Mouse (Mus musculus) cortical plate, adult 2 months (tissue): ENCODE results near the gene Ppp1r1b.

ENCODE experiments used
- CTCF ChIP-seq: fragments of 200-500 bp; IDR thresholded peaks from 2 replicates; pipeline ENCODE4 v1.5.1; 2011; ENCODE audit warnings: mild to moderate bottlenecking, control low read depth, low read length; ENCODE audit not compliant: insufficient read depth; ENCODE audit errors: extremely low read depth
- POLR2A ChIP-seq: fragments of 200-500 bp; IDR thresholded peaks from 2 replicates; pipeline ENCODE4 v1.6.1; 2011; ENCODE audit warnings: mild to moderate bottlenecking, low read length, control low read depth; ENCODE audit not compliant: insufficient read depth; ENCODE audit errors: extremely low read depth

- TF ChIP-seq POLR2A (no peak), CTCF (no peak)
Observed at GRCm38 (mm10) chr11:98352272-98352990, 4.2 kb downstream of the Ppp1r1b start.
